Mouse (Mus musculus) thymus, postnatal 14 days (tissue): ENCODE measurements around the gene Dock9.

Experiments used
- DNase-seq: peaks from one replicate; pipeline ENCODE4 v3.0.0; 2021

Gene Dock9

GRCm38 (mm10) chr14:121797457-121798410, at the start of gene Dock9:
Dock9 (minus strand) TSS chr14:121797837.
- DNase-seq: peak; percentile 90

- DNase-seq: no peak
These were observed 46.8 kb upstream of the Dock9 start for GRCm38 (mm10) chr14:121844486-121844885.

GRCm38 (mm10) chr14:121840217-121840616, 42.6 kb upstream of the Dock9 start:
- no peak for DNase-seq

- DNase-seq: no peak
These were observed 40.5 kb upstream of the Dock9 start for GRCm38 (mm10) chr14:121838161-121838560.

- no peak for DNase-seq
These were observed 35.4 kb upstream of the Dock9 start for GRCm38 (mm10) chr14:121833001-121833520.

- peak; percentile 49 for DNase-seq
These were observed 32.3 kb upstream of the Dock9 start for GRCm38 (mm10) chr14:121829816-121830442.

- no peak for DNase-seq
These were observed 29.5 kb upstream of the Dock9 start for GRCm38 (mm10) chr14:121827091-121827490.

GRCm38 (mm10) chr14:121825521-121826445, 28.1 kb upstream of the Dock9 start:
- DNase-seq: no peak

GRCm38 (mm10) chr14:121824322-121825103, 26.9 kb upstream of the Dock9 start:
- DNase-seq: peak; percentile 43

- peak; percentile 7 for DNase-seq
These were observed 25.4 kb upstream of the Dock9 start for GRCm38 (mm10) chr14:121822997-121823396.

GRCm38 (mm10) chr14:121822506-121822905, 24.9 kb upstream of the Dock9 start:
- no peak for DNase-seq

- no peak for DNase-seq
These were observed 9.2 kb upstream of the Dock9 start for GRCm38 (mm10) chr14:121806791-121807190.

GRCm38 (mm10) chr14:121806316-121806715, 8.7 kb upstream of the Dock9 start:
- no peak for DNase-seq

- peak; percentile 56 for DNase-seq
These were observed 6.8 kb upstream of the Dock9 start for GRCm38 (mm10) chr14:121804461-121804860.

GRCm38 (mm10) chr14:121800962-121801361, 3.3 kb upstream of the Dock9 start:
- peak; percentile 57 for DNase-seq

- DNase-seq: no peak
These were observed 1.5 kb upstream of the Dock9 start for GRCm38 (mm10) chr14:121799112-121799511.

- DNase-seq: peak; percentile 90
These were observed 768 bp upstream of the Dock9 start for GRCm38 (mm10) chr14:121798411-121798799.

- DNase-seq: peak; percentile 8
These were observed 823 bp downstream of the Dock9 start for GRCm38 (mm10) chr14:121796571-121797456.

GRCm38 (mm10) chr14:121795536-121795935, 2.1 kb downstream of the Dock9 start:
- no peak for DNase-seq

- DNase-seq: no peak
These were observed 4.0 kb downstream of the Dock9 start for GRCm38 (mm10) chr14:121793639-121794038.

GRCm38 (mm10) chr14:121791935-121792334, 5.7 kb downstream of the Dock9 start:
- DNase-seq: no peak
